Mouse (Mus musculus): Measurements from ENCODE around the gene Hbb-y.
A peak's percentile ranks its signal among the peaks of the same experiment; 100 is the strongest.
"Not testable (repeated sequence)": the region's sequence is repeated elsewhere in the genome, so short reads cannot be mapped to it uniquely, and the experiment has no call there.

Gene Hbb-y

GRCm38 (mm10) chr7:103813152-103813551 is 39.9 kb downstream of the Hbb-y start:
- not testable (repeated sequence) for DNase-seq (ENCODE audit: low spot score)

- DNase-seq (ENCODE audit: low spot score): no peak
These were observed 40.8 kb downstream of the Hbb-y start for GRCm38 (mm10) chr7:103812174-103812573.

GRCm38 (mm10) chr7:103811223-103811845 is 41.7 kb downstream of the Hbb-y start:
- no peak for DNase-seq (ENCODE audit: low spot score)

GRCm38 (mm10) chr7:103810746-103811145 is 42.3 kb downstream of the Hbb-y start:
- no peak for DNase-seq (ENCODE audit: low spot score)

- DNase-seq (ENCODE audit: low spot score): no peak
These were observed 42.7 kb downstream of the Hbb-y start for GRCm38 (mm10) chr7:103810296-103810695.

- no peak for DNase-seq (ENCODE audit: low spot score)
These were observed 43.2 kb downstream of the Hbb-y start for GRCm38 (mm10) chr7:103809801-103810155.

GRCm38 (mm10) chr7:103808971-103809800 is 43.8 kb downstream of the Hbb-y start:
- DNase-seq (ENCODE audit: low spot score): no peak

- not testable (repeated sequence) for DNase-seq (ENCODE audit: low spot score)
These were observed 44.9 kb downstream of the Hbb-y start for GRCm38 (mm10) chr7:103808120-103808519.

- peak; percentile 77 for DNase-seq (ENCODE audit: low spot score)
These were observed 46.2 kb downstream of the Hbb-y start for GRCm38 (mm10) chr7:103806856-103807255.

Measured in embryo, embryonic 10.5 days (tissue).